Mouse (Mus musculus): ENCODE results near the gene Plscr3. TPM values are rescaled to one million over a fixed set of nuclear protein-coding genes. Genes with fewer than 3 reads are reported as not detected.

Gene Plscr3
- polyA plus RNA-seq, 1 experiment: 132 TPM

- TF ChIP-seq CTCF (IDR thresholded peaks at IDR 0.05; ENCODE audit: borderline replicate concordance, control insufficient read depth, extremely low read depth, insufficient read depth, low read length, poor library complexity) (no peak), POLR2A (IDR thresholded peaks at IDR 0.05; ENCODE audit: control insufficient read depth, extremely low read depth, insufficient read depth, low read length, poor library complexity) (no peak)
- Histone ChIP-seq H3K4me1 (replicated peaks; ENCODE audit: control insufficient read depth, insufficient read depth, low read length) (peaks cover 19% of the 10 kb centered on the region), H3K4me3 (ENCODE audit: control insufficient read depth, insufficient read depth, low read length) (no peak overlapping the region), H3K27ac (ENCODE audit: control insufficient read depth, insufficient read depth, low read length) (no peak overlapping the region), H3K36me3 (ENCODE audit: control insufficient read depth, insufficient read depth, low read length) (peaks cover 60% of the 10 kb centered on the region), H3K27me3 (ENCODE audit: control insufficient read depth, insufficient read depth, low read length) (no peaks in the 10 kb centered on the region)
- WGBS: 89% methylated on average over 9 of the region's 9 CpGs
- no peak for DNase-seq
Observed at GRCm38 (mm10) chr11:69884240-69884639, 38.1 kb downstream of the Plscr3 start.

GRCm38 (mm10) chr11:69884663-69885062, 38.5 kb downstream of the Plscr3 start:
- 97% methylated on average over 8 of the region's 8 CpGs for WGBS
- H3K27ac ChIP-seq (ENCODE audit: control insufficient read depth, insufficient read depth, low read length): no peak overlapping the region
- H3K27me3 ChIP-seq (ENCODE audit: control insufficient read depth, insufficient read depth, low read length): no peaks in the 10 kb centered on the region
- peaks cover 64% of the 10 kb centered on the region for H3K36me3 ChIP-seq (ENCODE audit: control insufficient read depth, insufficient read depth, low read length)
- no peak for TF ChIP-seq CTCF (IDR thresholded peaks at IDR 0.05; ENCODE audit: borderline replicate concordance, control insufficient read depth, extremely low read depth, insufficient read depth, low read length, poor library complexity)
- TF ChIP-seq POLR2A (IDR thresholded peaks at IDR 0.05; ENCODE audit: control insufficient read depth, extremely low read depth, insufficient read depth, low read length, poor library complexity): no peak
- DNase-seq: no peak
- no peak overlapping the region for H3K4me3 ChIP-seq (ENCODE audit: control insufficient read depth, insufficient read depth, low read length)
- H3K4me1 ChIP-seq (replicated peaks; ENCODE audit: control insufficient read depth, insufficient read depth, low read length): peaks cover 19% of the 10 kb centered on the region

- peaks cover 78% of the 10 kb centered on the region for H3K36me3 ChIP-seq (ENCODE audit: control insufficient read depth, insufficient read depth, low read length)
- H3K4me1 ChIP-seq (replicated peaks; ENCODE audit: control insufficient read depth, insufficient read depth, low read length): peaks cover 10% of the 10 kb centered on the region
- no peak overlapping the region for H3K4me3 ChIP-seq (ENCODE audit: control insufficient read depth, insufficient read depth, low read length)
- 91% methylated on average over 8 of the region's 8 CpGs for WGBS
- no peak for DNase-seq
- H3K27ac ChIP-seq (ENCODE audit: control insufficient read depth, insufficient read depth, low read length): no peak overlapping the region
- TF ChIP-seq CTCF (IDR thresholded peaks at IDR 0.05; ENCODE audit: borderline replicate concordance, control insufficient read depth, extremely low read depth, insufficient read depth, low read length, poor library complexity) (no peak), POLR2A (IDR thresholded peaks at IDR 0.05; ENCODE audit: control insufficient read depth, extremely low read depth, insufficient read depth, low read length, poor library complexity) (no peak)
- no peaks in the 10 kb centered on the region for H3K27me3 ChIP-seq (ENCODE audit: control insufficient read depth, insufficient read depth, low read length)
Observed at GRCm38 (mm10) chr11:69886907-69887635, 40.9 kb downstream of the Plscr3 start.

GRCm38 (mm10) chr11:69891482-69891881, 45.3 kb downstream of the Plscr3 start:
- no peak for TF ChIP-seq CTCF (IDR thresholded peaks at IDR 0.05; ENCODE audit: borderline replicate concordance, control insufficient read depth, extremely low read depth, insufficient read depth, low read length, poor library complexity)
- TF ChIP-seq POLR2A (IDR thresholded peaks at IDR 0.05; ENCODE audit: control insufficient read depth, extremely low read depth, insufficient read depth, low read length, poor library complexity): no peak
- 95% methylated on average over 4 of the region's 4 CpGs for WGBS
- no peak overlapping the region for H3K4me3 ChIP-seq (ENCODE audit: control insufficient read depth, insufficient read depth, low read length)
- peaks cover 45% of the 10 kb centered on the region for H3K36me3 ChIP-seq (ENCODE audit: control insufficient read depth, insufficient read depth, low read length)
- H3K4me1 ChIP-seq (replicated peaks; ENCODE audit: control insufficient read depth, insufficient read depth, low read length): peaks cover 24% of the 10 kb centered on the region
- H3K27ac ChIP-seq (ENCODE audit: control insufficient read depth, insufficient read depth, low read length): 0 out of 2 replicates have a peak overlapping the region, but pooled peaks have one; percentile 12
- H3K27me3 ChIP-seq (ENCODE audit: control insufficient read depth, insufficient read depth, low read length): no peaks in the 10 kb centered on the region
- no peak for DNase-seq

- Histone ChIP-seq H3K4me1 (replicated peaks; ENCODE audit: control insufficient read depth, insufficient read depth, low read length) (peaks cover 35% of the 10 kb centered on the region), H3K27me3 (ENCODE audit: control insufficient read depth, insufficient read depth, low read length) (no peaks in the 10 kb centered on the region)
- peak; percentile 91 for DNase-seq
Observed at GRCm38 (mm10) chr11:69894671-69895070, 48.5 kb downstream of the Plscr3 start.

GRCm38 (mm10) chr11:69895291-69895690, 49.1 kb downstream of the Plscr3 start, which contains the start of gene Acap1:
TSS of gene Acap1 (minus strand) at chr11:69895539.
- WGBS: 1% methylated on average over 4 of the region's 4 CpGs
- peaks cover 38% of the 10 kb centered on the region for H3K4me1 ChIP-seq (replicated peaks; ENCODE audit: control insufficient read depth, insufficient read depth, low read length)
- H3K4me3 ChIP-seq (ENCODE audit: control insufficient read depth, insufficient read depth, low read length): peak within 1 kb of the TSS; percentile 69
- no peaks in the 10 kb centered on the region for H3K27me3 ChIP-seq (ENCODE audit: control insufficient read depth, insufficient read depth, low read length)
- DNase-seq: peak; percentile 75
- TF ChIP-seq POLR2A (IDR thresholded peaks at IDR 0.05; ENCODE audit: control insufficient read depth, extremely low read depth, insufficient read depth, low read length, poor library complexity): peak; percentile 69
- TF ChIP-seq CTCF (IDR thresholded peaks at IDR 0.05; ENCODE audit: borderline replicate concordance, control insufficient read depth, extremely low read depth, insufficient read depth, low read length, poor library complexity): no peak
- peaks cover 7% of the 10 kb centered on the region for H3K36me3 ChIP-seq (ENCODE audit: control insufficient read depth, insufficient read depth, low read length)
- H3K27ac ChIP-seq (ENCODE audit: control insufficient read depth, insufficient read depth, low read length): peak within 1 kb of the TSS; percentile 100

More at GRCm38 (mm10) chr11:69894671-69895070, 48.5 kb downstream of the Plscr3 start:
- Histone ChIP-seq H3K27ac (ENCODE audit: control insufficient read depth, insufficient read depth, low read length) (peak overlapping the region; percentile 100), H3K36me3 (ENCODE audit: control insufficient read depth, insufficient read depth, low read length) (peaks cover 13% of the 10 kb centered on the region), H3K4me3 (ENCODE audit: control insufficient read depth, insufficient read depth, low read length) (peak overlapping the region; percentile 69)
- 3% methylated on average over 5 of the region's 5 CpGs for WGBS
- TF ChIP-seq POLR2A (IDR thresholded peaks at IDR 0.05; ENCODE audit: control insufficient read depth, extremely low read depth, insufficient read depth, low read length, poor library complexity) (0 out of 2 replicates have a peak, but pooled peaks have one; percentile 9), CTCF (IDR thresholded peaks at IDR 0.05; ENCODE audit: borderline replicate concordance, control insufficient read depth, extremely low read depth, insufficient read depth, low read length, poor library complexity) (no peak)

Measured in thymus, adult 2 months (tissue).